Mouse (Mus musculus): ENCODE measurements around the gene Olfr1293-ps.

Olfr1293-ps gene

DNA sequence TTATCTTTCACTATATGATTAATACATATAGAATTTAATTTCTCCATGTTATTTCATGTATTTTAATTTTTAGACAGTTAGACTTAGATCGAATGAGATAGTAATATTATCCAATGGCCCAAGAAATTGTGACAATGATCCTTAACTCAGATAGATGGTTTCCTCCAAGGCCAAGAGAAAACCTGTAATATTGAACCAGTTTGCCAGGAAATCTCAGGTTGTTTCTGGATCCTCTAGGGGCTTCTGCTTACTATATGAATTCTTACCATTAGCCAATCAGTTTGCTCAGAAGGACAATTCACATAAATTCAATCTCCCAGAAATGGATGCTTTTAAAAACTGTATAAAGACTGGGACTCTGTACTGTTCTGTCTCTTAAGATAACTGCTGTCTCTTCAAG is at the start of gene Olfr1293-ps:
Olfr1293-ps (plus strand) TSS at position 301 of the 400 bp plus-strand sequence.
- no peak for DNase-seq

GRCm38 (mm10) chr2:111480519-111480918 is 44.5 kb upstream of the Olfr1293-ps start, which contains the start of gene Olfr1289:
Olfr1289 (plus strand) TSS chr2:111480819.
- no peak for DNase-seq

- no peak for DNase-seq
Measured at GRCm38 (mm10) chr2:111493729-111494128, 31.3 kb upstream of the Olfr1293-ps start, which contains the start of gene Olfr1290. Olfr1290 (minus strand) TSS chr2:111493829.

- no peak for DNase-seq
Measured at GRCm38 (mm10) chr2:111496880-111497279, 28.1 kb upstream of the Olfr1293-ps start, which contains the start of gene Olfr1291-ps1. Olfr1291-ps1 (plus strand) TSS chr2:111497180.

DNA sequence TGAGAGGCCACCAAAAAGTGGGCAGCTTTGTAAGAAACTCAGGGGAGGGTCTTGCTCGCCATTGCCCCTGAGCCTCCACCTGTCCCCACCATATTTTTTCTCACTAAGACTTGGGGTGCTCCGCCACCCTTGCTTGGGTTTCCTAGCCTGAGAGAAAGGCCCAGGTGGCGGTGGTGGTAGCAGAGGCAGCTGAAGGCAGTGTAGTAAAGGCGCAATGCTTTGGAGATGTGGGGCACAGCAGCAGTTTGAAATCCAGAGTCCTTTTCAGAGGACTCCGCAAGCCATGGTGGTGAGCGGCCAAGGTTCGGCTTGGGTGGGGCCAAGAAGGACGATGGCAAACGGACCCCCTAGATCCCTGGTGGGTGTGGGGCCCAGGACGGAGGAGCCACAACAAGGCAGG is 7.6 kb upstream of the Olfr1293-ps start:
- DNase-seq: peak in 1 of 2 experiments; percentile 35

GRCm38 (mm10) chr2:111540191-111540590 is 15.2 kb downstream of the Olfr1293-ps start, which contains the start of gene Olfr1294:
Olfr1294 (minus strand) TSS chr2:111540291.
- DNase-seq: no peak

DNA sequence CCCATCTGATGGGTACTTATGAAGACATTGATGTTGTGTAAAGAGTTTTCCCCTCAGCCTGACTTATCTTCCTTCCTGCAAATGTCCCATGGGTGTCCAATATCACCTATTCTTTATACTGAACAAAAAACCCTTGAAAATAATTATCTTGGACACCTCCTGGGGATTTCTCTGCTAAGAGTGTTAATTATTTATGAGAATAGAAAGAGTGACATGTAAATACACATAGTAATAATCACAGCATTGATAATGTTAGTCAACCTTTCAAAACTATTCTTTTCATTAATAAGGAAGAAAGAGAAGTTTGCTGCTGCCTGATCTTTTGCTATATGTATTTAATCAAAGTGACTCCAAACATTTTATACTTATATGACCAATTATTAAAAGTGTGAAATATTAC is 44.6 kb downstream of the Olfr1293-ps start, which contains the start of gene Olfr1295:
Olfr1295 (minus strand) TSS at position 101 of the 400 bp plus-strand sequence.
- no peak for DNase-seq

Measured in kidney, postnatal 25 days (tissue).